Mouse (Mus musculus) limb, embryonic 12.5 days (tissue): Measurements from ENCODE around the gene Magohb. TPM values are rescaled to one million over a fixed set of nuclear protein-coding genes. Genes with fewer than 3 reads are reported as not detected.
A peak's percentile ranks its signal among the peaks of the same experiment; 100 is the strongest.

Experiments
- ATAC-seq: fragments of 200-750 bp; cut with Nextera tagmentation; 2 replicates; pipeline ENCODE4 v1.8.0; 2017; ENCODE audit warnings: low read depth, moderate TSS enrichment; ENCODE audit not compliant: insufficient number of reproducible peaks, insufficient read depth, low FRiP score, low TSS enrichment
- H3K27ac ChIP-seq: fragments of 300-500 bp; sonication (generic); 2 replicates; pipeline ENCODE4 v1.5.1; 2016; ENCODE audit warnings: mild to moderate bottlenecking, moderate library complexity
- H3K27me3 ChIP-seq: fragments of 300-500 bp; sonication (generic); 2 replicates; pipeline ENCODE4 v1.6.1; 2016; ENCODE audit warnings: mild to moderate bottlenecking, moderate library complexity
- H3K36me3 ChIP-seq: fragments of 300-500 bp; sonication (generic); 2 replicates; pipeline ENCODE4 v1.6.1; 2016; ENCODE audit warnings: mild to moderate bottlenecking, moderate library complexity
- H3K4me1 ChIP-seq: fragments of 300-500 bp; sonication (generic); replicated peaks from 2 replicates; pipeline ENCODE4 v1.6.1; 2016
- H3K4me2 ChIP-seq: fragments of 300-500 bp; sonication (generic); 2 replicates; pipeline ENCODE4 v1.6.1; 2016; ENCODE audit warnings: mild to moderate bottlenecking, moderate library complexity
- H3K4me3 ChIP-seq: fragments of 300-500 bp; sonication (generic); replicated peaks from 2 replicates; pipeline ENCODE4 v1.5.1; 2016; ENCODE audit warnings: mild to moderate bottlenecking
- H3K9ac ChIP-seq: fragments of 300-500 bp; sonication (generic); replicated peaks from 2 replicates; pipeline ENCODE4 v1.6.1; 2016; ENCODE audit warnings: mild to moderate bottlenecking, moderate library complexity
- H3K9me3 ChIP-seq: fragments of 300-500 bp; sonication (generic); 2 replicates; pipeline ENCODE4 v1.6.1; 2016; ENCODE audit warnings: mild to moderate bottlenecking, moderate library complexity
- WGBS: fragments of 180-500 bp; shearing (Covaris S2); methylation state at CpG from one replicate; pipeline ENCODE4 v1.1.7; 2016; 5-methylcytosine and 5-hydroxymethylcytosine counted together
- polyA plus RNA-seq: library from polyadenylated mRNA; unstranded; fragments of >200 nt; fragmentation: Nextera tagmentation; extraction: Ambion mirVana; gene quantifications from 2 replicates; pipeline ENCODE4 v1.2.1, GENCODE M21; 2016

Magohb gene
- polyA plus RNA-seq, result 70.3 and 78.3 TPM in 2 replicates

DNA sequence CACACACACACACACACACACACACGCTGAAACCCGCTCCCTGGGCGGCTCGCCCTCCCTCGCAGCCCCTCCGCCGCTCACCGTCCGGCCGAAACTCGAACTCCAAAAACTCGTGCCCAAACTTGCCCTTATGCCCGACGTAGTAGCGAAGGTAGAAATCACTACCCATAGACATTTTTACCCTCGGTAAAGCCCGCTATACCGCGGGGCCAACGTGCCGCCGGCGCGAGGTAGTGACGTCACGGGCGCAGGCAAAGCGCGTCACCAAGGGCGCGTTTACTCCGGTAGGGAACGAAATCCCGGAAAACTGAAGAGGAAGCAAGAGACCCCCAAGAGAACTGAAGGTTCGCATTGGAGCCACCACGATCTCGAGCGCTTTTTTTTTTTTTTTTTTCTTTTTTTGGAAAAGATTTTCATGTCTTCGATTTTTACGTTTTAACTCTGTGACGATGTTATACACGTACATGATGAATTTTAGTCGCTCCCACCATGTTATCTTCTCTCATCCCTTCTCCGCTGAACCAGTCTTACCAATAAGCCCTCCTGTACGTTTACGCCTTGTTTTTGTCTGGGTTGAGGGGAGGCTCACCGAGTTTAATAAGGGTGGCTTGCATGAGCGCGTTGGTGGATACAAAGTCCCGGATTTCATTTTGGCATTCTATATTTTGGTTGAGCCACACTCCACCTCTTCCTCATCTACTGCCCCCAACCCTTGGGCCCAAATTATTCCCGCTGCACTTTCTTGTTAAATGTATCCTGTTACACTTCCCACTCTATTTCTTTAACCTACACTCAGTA is at the start of gene Magohb:
Magohb (minus strand) TSS at position 254 of the 798 bp plus-strand sequence.
- Histone ChIP-seq H3K9me3 (no peaks in the 10 kb centered on the region), H3K9ac (peak within 1 kb of the TSS; percentile 78), H3K4me1 (peaks cover 6% of the 10 kb centered on the region), H3K36me3 (peaks cover 2% of the 10 kb centered on the region), H3K4me3 (peak within 1 kb of the TSS; percentile 63), H3K4me2 (peak within 1 kb of the TSS; percentile 59), H3K27ac (peak within 1 kb of the TSS; percentile 56; the same call in 1 of the 2 replicates), H3K27me3 (no peaks in the 10 kb centered on the region)
- WGBS, result 2% methylated on average over 51 of the region's 51 CpGs
- peak; percentile 74 for ATAC-seq

GRCm38 (mm10) chr6:131340082-131340481 is 47.0 kb upstream of the Magohb start:
- Histone ChIP-seq H3K36me3 (no peaks in the 10 kb centered on the region), H3K27me3 (no peaks in the 10 kb centered on the region), H3K27ac (no peak overlapping the region), H3K9me3 (no peaks in the 10 kb centered on the region), H3K4me1 (no peaks in the 10 kb centered on the region), H3K4me2 (no peak overlapping the region), H3K4me3 (no peak overlapping the region), H3K9ac (no peak overlapping the region)
- 50% methylated on average over 3 of the region's 3 CpGs for WGBS
- no peak for ATAC-seq

- Histone ChIP-seq H3K4me2 (no peak overlapping the region), H3K9me3 (no peaks in the 10 kb centered on the region), H3K4me3 (no peak overlapping the region), H3K36me3 (no peaks in the 10 kb centered on the region), H3K27ac (no peak overlapping the region), H3K4me1 (no peaks in the 10 kb centered on the region), H3K9ac (no peak overlapping the region), H3K27me3 (no peaks in the 10 kb centered on the region)
- ATAC-seq, result no peak
- WGBS, result 86% methylated on average over 3 of the region's 3 CpGs
Observed at GRCm38 (mm10) chr6:131339309-131339708, 46.3 kb upstream of the Magohb start.

DNA sequence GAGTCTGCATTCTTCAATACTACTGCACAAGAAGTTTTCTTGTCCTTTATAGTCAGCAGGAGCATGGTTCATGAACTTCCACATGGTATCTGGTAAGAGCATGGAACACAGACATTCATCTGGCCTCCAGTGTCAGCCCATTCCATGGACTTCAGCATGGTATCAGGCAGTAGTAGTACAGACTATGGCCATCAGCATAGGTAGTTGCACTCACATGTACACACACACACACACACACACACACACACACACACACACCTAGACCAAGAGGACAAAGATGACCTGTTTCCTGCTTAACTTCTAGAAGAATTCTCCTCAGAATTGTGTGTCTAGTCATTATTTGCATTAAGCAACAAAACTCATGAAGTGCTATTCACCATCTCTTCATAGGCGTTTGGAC is 45.7 kb upstream of the Magohb start:
- Histone ChIP-seq H3K9ac (no peak overlapping the region), H3K4me3 (no peak overlapping the region), H3K27ac (no peak overlapping the region), H3K9me3 (no peaks in the 10 kb centered on the region), H3K4me1 (no peaks in the 10 kb centered on the region), H3K36me3 (no peaks in the 10 kb centered on the region), H3K4me2 (no peak overlapping the region), H3K27me3 (no peaks in the 10 kb centered on the region)
- no peak for ATAC-seq
- WGBS, result 64% methylated on average over 1 of the region's 1 CpGs

DNA sequence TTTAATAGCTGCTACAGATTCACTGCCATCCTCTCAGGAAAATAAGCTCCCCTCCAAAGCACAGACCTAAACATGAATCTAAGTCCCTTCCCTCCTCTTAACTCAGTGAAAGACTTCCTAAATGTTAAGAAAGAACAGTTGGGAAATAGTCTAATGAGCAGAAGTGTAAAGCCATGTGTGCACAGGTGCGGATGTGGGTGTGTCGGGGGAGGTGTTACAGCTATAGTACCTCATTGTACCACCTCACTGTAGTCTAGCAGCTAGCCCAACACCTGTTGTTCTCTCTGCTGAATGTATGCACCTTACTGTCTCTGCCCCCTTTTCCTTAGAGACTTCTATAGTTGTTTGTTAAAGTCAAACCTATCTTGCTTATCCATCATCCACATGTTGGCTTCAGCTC is 34.0 kb upstream of the Magohb start:
- no peak overlapping the region for H3K4me2 ChIP-seq
- no peaks in the 10 kb centered on the region for H3K9me3 ChIP-seq
- ATAC-seq, result no peak
- no peaks in the 10 kb centered on the region for H3K4me1 ChIP-seq
- H3K4me3 ChIP-seq, result no peak overlapping the region
- H3K36me3 ChIP-seq, result no peaks in the 10 kb centered on the region
- no peak overlapping the region for H3K9ac ChIP-seq
- H3K27me3 ChIP-seq, result no peaks in the 10 kb centered on the region
- 80% methylated on average over 2 of the region's 2 CpGs for WGBS
- H3K27ac ChIP-seq, result no peak overlapping the region

DNA sequence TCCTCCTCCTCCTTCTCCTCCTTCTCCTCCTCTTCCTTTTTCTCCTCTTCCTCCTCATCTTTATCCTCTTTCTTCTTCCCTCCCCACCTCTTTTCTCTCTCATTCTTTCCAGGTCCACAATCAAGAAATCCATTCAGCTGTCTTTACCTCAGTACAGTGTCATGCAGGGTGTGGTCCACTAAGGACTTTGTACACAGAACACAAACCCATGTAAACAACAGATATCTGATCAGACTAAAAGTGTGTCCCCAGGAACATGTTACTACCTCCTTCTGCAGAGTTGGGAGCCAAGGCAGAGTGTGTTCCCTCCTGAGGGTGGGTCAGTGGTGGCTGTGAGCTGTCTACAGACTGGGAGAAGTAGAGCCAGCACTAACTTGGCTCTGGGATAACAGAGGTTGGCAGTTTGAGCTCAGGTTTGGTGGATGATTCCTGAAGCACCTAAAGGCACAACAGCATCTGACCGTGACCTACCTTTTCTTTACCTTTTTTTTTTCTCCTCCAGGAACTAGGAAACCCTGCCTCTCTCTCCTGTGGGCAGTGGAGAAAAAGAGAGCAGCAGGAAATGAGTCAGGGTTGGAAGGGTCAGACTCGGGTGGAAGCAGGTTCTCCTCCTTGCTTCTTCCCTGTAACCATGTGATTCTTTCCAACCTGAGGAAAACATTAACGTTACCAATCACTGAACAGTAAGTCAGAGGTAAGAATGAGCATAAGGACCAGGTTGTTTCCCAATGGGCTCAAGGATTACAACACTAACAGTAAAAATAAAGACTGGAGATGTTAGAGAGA is 29.0 kb upstream of the Magohb start:
- no peak for ATAC-seq
- Histone ChIP-seq H3K9ac (no peak overlapping the region), H3K4me2 (no peak overlapping the region), H3K36me3 (no peaks in the 10 kb centered on the region), H3K27me3 (no peaks in the 10 kb centered on the region), H3K4me3 (no peak overlapping the region), H3K9me3 (no peaks in the 10 kb centered on the region), H3K27ac (no peak overlapping the region), H3K4me1 (no peaks in the 10 kb centered on the region)
- WGBS, result 77% methylated on average over 3 of the region's 3 CpGs

GRCm38 (mm10) chr6:131316155-131317101 is 23.4 kb upstream of the Magohb start:
- 85% methylated on average over 7 of the region's 7 CpGs for WGBS
- Histone ChIP-seq H3K4me2 (no peak overlapping the region), H3K27me3 (no peaks in the 10 kb centered on the region), H3K4me1 (no peaks in the 10 kb centered on the region), H3K4me3 (no peak overlapping the region), H3K36me3 (no peaks in the 10 kb centered on the region), H3K27ac (no peak overlapping the region), H3K9ac (no peak overlapping the region), H3K9me3 (no peaks in the 10 kb centered on the region)
- ATAC-seq, result no peak

DNA sequence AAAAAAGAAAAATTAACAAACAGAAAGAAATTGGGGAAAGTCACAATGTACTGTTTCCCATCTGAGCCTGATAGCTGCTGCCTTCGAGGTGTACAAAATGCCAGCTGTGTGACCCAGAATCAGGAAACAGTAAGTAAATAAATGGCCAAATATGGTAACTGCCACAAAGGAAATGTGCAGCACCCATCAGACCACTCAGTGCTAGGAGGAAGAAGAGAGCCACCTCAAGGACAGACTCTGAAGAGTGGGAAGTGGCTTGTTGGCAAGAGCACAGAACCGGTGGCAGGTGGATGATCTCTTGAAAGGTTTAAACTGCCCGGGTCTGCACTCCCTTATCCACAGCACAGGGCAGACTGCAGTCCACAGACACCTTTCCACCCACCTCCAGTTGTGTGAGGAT is 15.0 kb upstream of the Magohb start:
- no peak overlapping the region for H3K4me3 ChIP-seq
- H3K36me3 ChIP-seq, result no peaks in the 10 kb centered on the region
- 77% methylated on average over 3 of the region's 3 CpGs for WGBS
- H3K4me2 ChIP-seq, result no peak overlapping the region
- H3K9ac ChIP-seq, result no peak overlapping the region
- H3K4me1 ChIP-seq, result no peaks in the 10 kb centered on the region
- no peaks in the 10 kb centered on the region for H3K9me3 ChIP-seq
- ATAC-seq, result no peak
- no peaks in the 10 kb centered on the region for H3K27me3 ChIP-seq
- no peak overlapping the region for H3K27ac ChIP-seq

DNA sequence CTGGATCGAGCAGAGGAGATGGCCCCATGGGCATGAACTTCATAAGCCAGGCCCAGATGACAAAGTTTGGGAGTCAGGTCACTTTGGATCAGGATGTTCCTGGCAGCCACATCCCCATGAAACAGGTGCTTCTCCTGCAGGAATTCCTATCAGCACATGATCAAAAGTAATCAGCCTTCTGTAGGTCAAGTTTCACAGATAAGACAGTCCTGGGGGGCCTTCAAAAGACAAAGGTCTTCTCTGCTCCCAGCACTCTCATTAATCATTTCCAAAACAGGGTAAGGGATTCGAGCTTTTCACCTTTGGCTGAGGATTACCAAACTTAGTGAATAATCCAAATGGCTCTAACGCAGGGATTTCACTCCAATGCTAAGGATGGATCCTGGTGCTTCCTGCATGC is 11.7 kb upstream of the Magohb start:
- Histone ChIP-seq H3K4me3 (no peak overlapping the region), H3K9me3 (no peaks in the 10 kb centered on the region), H3K4me2 (no peak overlapping the region), H3K36me3 (no peaks in the 10 kb centered on the region), H3K4me1 (no peaks in the 10 kb centered on the region), H3K9ac (no peak overlapping the region), H3K27me3 (no peaks in the 10 kb centered on the region), H3K27ac (no peak overlapping the region)
- ATAC-seq, result no peak
- 69% methylated on average over 3 of the region's 3 CpGs for WGBS

DNA sequence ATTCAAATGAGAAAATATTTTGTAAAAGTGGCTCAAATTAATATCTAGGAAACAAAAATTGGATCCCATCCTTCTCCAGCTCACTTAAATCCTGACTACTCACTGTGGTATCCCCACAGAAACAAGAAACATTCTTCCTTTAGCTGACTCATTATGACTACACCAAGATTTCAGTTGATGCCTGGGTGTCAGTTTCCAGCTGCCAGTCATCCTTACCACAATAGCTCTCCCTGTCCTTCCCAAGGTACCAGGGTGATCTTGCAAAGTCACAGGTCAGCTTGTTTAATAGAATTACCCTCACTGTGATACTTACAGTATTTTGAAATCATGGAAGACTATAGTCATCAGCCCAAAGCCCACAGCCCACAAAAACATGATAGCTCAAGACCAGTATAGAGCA is 5.5 kb upstream of the Magohb start:
- no peak overlapping the region for H3K4me3 ChIP-seq
- H3K27me3 ChIP-seq, result no peaks in the 10 kb centered on the region
- no peaks in the 10 kb centered on the region for H3K9me3 ChIP-seq
- ATAC-seq, result no peak
- no peak overlapping the region for H3K9ac ChIP-seq
- H3K36me3 ChIP-seq, result no peaks in the 10 kb centered on the region
- no peak overlapping the region for H3K27ac ChIP-seq
- H3K4me1 ChIP-seq, result no peaks in the 10 kb centered on the region
- no peak overlapping the region for H3K4me2 ChIP-seq
